Comparison of ENCODE assay signal across 11 mouse cellular contexts in the genomic region with DNA sequence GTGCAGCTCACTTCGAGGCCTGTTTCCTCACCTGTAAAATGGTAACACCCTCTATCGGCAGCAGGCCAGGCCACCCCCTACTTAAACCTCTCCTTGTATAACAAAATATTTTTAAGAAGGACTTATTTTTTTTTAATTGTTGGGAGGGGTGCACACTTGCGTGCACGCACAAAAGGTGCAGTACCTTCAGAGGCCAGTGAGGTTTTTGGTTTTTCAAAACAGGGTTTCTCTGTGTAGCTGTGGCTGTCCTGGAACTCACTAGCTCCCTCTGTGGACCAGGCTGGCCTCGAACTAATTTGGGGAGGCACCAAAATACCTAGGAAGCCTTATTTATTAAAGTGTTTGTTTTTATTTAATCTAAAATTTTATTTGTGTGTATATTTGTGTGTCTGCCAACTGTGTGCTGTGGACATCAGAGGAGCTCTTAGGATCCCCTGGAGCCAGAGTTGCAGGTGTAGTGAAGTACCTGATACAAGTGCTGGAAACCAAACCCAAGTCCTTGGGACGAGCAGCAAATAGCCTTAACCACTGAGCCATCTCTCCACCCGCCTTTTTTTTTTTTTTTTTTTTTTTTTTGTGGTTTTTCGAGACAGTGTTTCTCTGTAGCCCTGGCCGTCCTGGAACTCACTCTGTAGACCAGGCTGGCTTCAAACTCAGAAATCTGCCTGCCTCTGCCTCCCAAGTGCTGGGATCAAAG. TPM values are rescaled to one million over a fixed set of nuclear protein-coding genes. Genes with fewer than 3 reads are reported as not detected.
DNase-seq lines count a peak whose midpoint lies in the region; ATAC-seq lines count a peak whose summit lies in the region.
"Had no signal": no experiment of that assay in that cellular context is flagged by ENCODE, and none has a peak within 500 bp of the region (broad histone marks: within the 10 kb centered on the region; RNA-seq: fewer than 3 reads in every experiment).

No protein-coding gene starts in this region.

- 69% methylated on average over 9 of the region's 9 CpGs for WGBS in hindbrain, embryonic 11.5 days
- 70% methylated on average over 9 of the region's 9 CpGs for WGBS in hindbrain, embryonic 14.5 days
- WGBS in limb, embryonic 10.5 days: 80% methylated on average over 9 of the region's 9 CpGs
- 77% methylated on average over 9 of the region's 9 CpGs for WGBS in forebrain, embryonic 13.5 days

- no peak for ATAC-seq in hindbrain, embryonic 11.5 days (ENCODE audit: low FRiP score)
- ATAC-seq in hindbrain, embryonic 14.5 days (ENCODE audit: low FRiP score): no peak
- no peak for ATAC-seq in forebrain, embryonic 13.5 days

- no peak overlapping the region for H3K9ac ChIP-seq in hindbrain, embryonic 11.5 days (ENCODE audit: low read depth, low read length)
- H3K9ac ChIP-seq in hindbrain, embryonic 14.5 days: no peak overlapping the region
- no peak overlapping the region for H3K9ac ChIP-seq in forebrain, embryonic 13.5 days
- H3K9ac ChIP-seq: embryonic facial prominence, embryonic 13.5 days; hindbrain, embryonic 13.5 days had no signal

- no peaks in the 10 kb centered on the region for H3K4me1 ChIP-seq in hindbrain, embryonic 11.5 days (replicated peaks; ENCODE audit: control insufficient read depth, insufficient read depth, low read length)
- H3K4me1 ChIP-seq in hindbrain, embryonic 14.5 days (replicated peaks; ENCODE audit: control insufficient read depth, insufficient read depth, low read length): no peaks in the 10 kb centered on the region
- 0 out of 2 replicates have a peak, but pooled peaks cover 9% of the 10 kb centered on the region for H3K4me1 ChIP-seq in limb, embryonic 10.5 days
- no peaks in the 10 kb centered on the region for H3K4me1 ChIP-seq in forebrain, embryonic 13.5 days
- H3K4me1 ChIP-seq: embryonic facial prominence, embryonic 13.5 days; hindbrain, embryonic 13.5 days had no signal

- H3K4me2 ChIP-seq in hindbrain, embryonic 11.5 days (replicated peaks; ENCODE audit: low read depth, low read length): no peak overlapping the region
- H3K4me2 ChIP-seq in hindbrain, embryonic 14.5 days (replicated peaks): no peak overlapping the region
- no peak overlapping the region for H3K4me2 ChIP-seq in forebrain, embryonic 13.5 days
- H3K4me2 ChIP-seq: embryonic facial prominence, embryonic 13.5 days; hindbrain, embryonic 13.5 days had no signal

- no peaks in the 10 kb centered on the region for H3K27me3 ChIP-seq in hindbrain, embryonic 11.5 days (ENCODE audit: control insufficient read depth, insufficient read depth, low read length)
- no peaks in the 10 kb centered on the region for H3K27me3 ChIP-seq in hindbrain, embryonic 14.5 days (ENCODE audit: control insufficient read depth, insufficient read depth, low read length)
- no peaks in the 10 kb centered on the region for H3K27me3 ChIP-seq in limb, embryonic 10.5 days (ENCODE audit: low read depth, poor library complexity, severe bottlenecking)
- no peaks in the 10 kb centered on the region for H3K27me3 ChIP-seq in forebrain, embryonic 13.5 days
- H3K27me3 ChIP-seq: embryonic facial prominence, embryonic 13.5 days; hindbrain, embryonic 13.5 days had no signal

- H3K36me3 ChIP-seq in hindbrain, embryonic 11.5 days (ENCODE audit: control insufficient read depth, insufficient read depth, low read length): no peaks in the 10 kb centered on the region
- no peaks in the 10 kb centered on the region for H3K36me3 ChIP-seq in hindbrain, embryonic 14.5 days (replicated peaks; ENCODE audit: control insufficient read depth, insufficient read depth)
- no peaks in the 10 kb centered on the region for H3K36me3 ChIP-seq in limb, embryonic 10.5 days
- H3K36me3 ChIP-seq in forebrain, embryonic 13.5 days (ENCODE audit: poor library complexity, severe bottlenecking): no peaks in the 10 kb centered on the region
- H3K36me3 ChIP-seq: embryonic facial prominence, embryonic 13.5 days; hindbrain, embryonic 13.5 days had no signal

- no peak overlapping the region for H3K27ac ChIP-seq in hindbrain, embryonic 11.5 days (ENCODE audit: low read depth, low read length)
- H3K27ac ChIP-seq in hindbrain, embryonic 14.5 days: no peak overlapping the region
- peak overlapping the region; percentile 58 for H3K27ac ChIP-seq in limb, embryonic 10.5 days
- H3K27ac ChIP-seq in forebrain, embryonic 13.5 days: no peak overlapping the region
- H3K27ac ChIP-seq: embryonic facial prominence, embryonic 13.5 days; hindbrain, embryonic 13.5 days had no signal

- H3K9me3 ChIP-seq in hindbrain, embryonic 11.5 days (ENCODE audit: control insufficient read depth, low read length): no peaks in the 10 kb centered on the region
- 0 out of 2 replicates have a peak, but pooled peaks cover 3% of the 10 kb centered on the region for H3K9me3 ChIP-seq in hindbrain, embryonic 14.5 days (ENCODE audit: control insufficient read depth, low read length)
- H3K9me3 ChIP-seq in limb, embryonic 10.5 days (replicated peaks): no peaks in the 10 kb centered on the region
- H3K9me3 ChIP-seq in forebrain, embryonic 13.5 days (replicated peaks): no peaks in the 10 kb centered on the region
- H3K9me3 ChIP-seq: hindbrain, embryonic 13.5 days had no signal

- H3K4me3 ChIP-seq in hindbrain, embryonic 11.5 days (ENCODE audit: low read depth, low read length): no peak overlapping the region
- H3K4me3 ChIP-seq in hindbrain, embryonic 14.5 days (replicated peaks; ENCODE audit: low read length): no peak overlapping the region
- no peak overlapping the region for H3K4me3 ChIP-seq in limb, embryonic 10.5 days
- H3K4me3 ChIP-seq in forebrain, embryonic 13.5 days: no peak overlapping the region
- H3K4me3 ChIP-seq: embryonic facial prominence, embryonic 13.5 days; hindbrain, embryonic 13.5 days had no signal

- peak; percentile 22 for DNase-seq in hindbrain, embryonic 11.5 days (ENCODE audit: low spot score)
- DNase-seq in hindbrain, embryonic 14.5 days (ENCODE audit: low spot score): no peak
- peak; percentile 69 for DNase-seq in thymus, postnatal 4 days
- DNase-seq in thymus, postnatal 25 days: no peak
- no peak for DNase-seq in limb, embryonic 10.5 days (ENCODE audit: low spot score)
- DNase-seq in spleen, postnatal 36 days (ENCODE audit: low spot score in 2 of 2): no peak
- DNase-seq in adrenal gland, postnatal 25 days: no peak
- DNase-seq: right cerebral cortex, adult 18-20 months had no signal

RNA-seq across cellular contexts. Expression of a gene that starts 32.1 kb away (rescaled TPM):
- polyA plus RNA-seq in hindbrain, embryonic 11.5 days (2014; fragmentation: Nextera tagmentation; extraction: Ambion mirVana): 19.5 and 28.4 TPM in 2 replicates
- 39.2 and 42.9 TPM in 2 replicates for polyA plus RNA-seq in hindbrain, embryonic 14.5 days (2014; fragmentation: Nextera tagmentation; extraction: Ambion mirVana)
- 30.8 and 33.0 TPM in 2 replicates for polyA plus RNA-seq in limb, embryonic 10.5 days (2016; fragmentation: Nextera tagmentation; extraction: Ambion mirVana)
- total RNA-seq in adrenal gland, postnatal 25 days (2021): 16.4 and 28.0 TPM in 2 replicates
- 37.4 and 42.4 TPM in 2 replicates for polyA plus RNA-seq in forebrain, embryonic 13.5 days (2015; fragmentation: Nextera tagmentation; extraction: Ambion mirVana)

RNA-seq across cellular contexts. Expression of a gene that starts 33.1 kb away (rescaled TPM):
- 5.2 and 6.0 TPM in 2 replicates for polyA plus RNA-seq in hindbrain, embryonic 11.5 days (2014; fragmentation: Nextera tagmentation; extraction: Ambion mirVana)
- polyA plus RNA-seq in hindbrain, embryonic 14.5 days (2014; fragmentation: Nextera tagmentation; extraction: Ambion mirVana): 5.3 TPM in 2 replicates
- polyA plus RNA-seq in limb, embryonic 10.5 days (2016; fragmentation: Nextera tagmentation; extraction: Ambion mirVana): 5.9 and 7.3 TPM in 2 replicates
- total RNA-seq in adrenal gland, postnatal 25 days (2021): 5.5 and 5.6 TPM in 2 replicates
- 5.4 and 5.6 TPM in 2 replicates for polyA plus RNA-seq in forebrain, embryonic 13.5 days (2015; fragmentation: Nextera tagmentation; extraction: Ambion mirVana)

RNA-seq across cellular contexts. Expression of a gene that starts 51.8 kb away (rescaled TPM):
- polyA plus RNA-seq in hindbrain, embryonic 11.5 days (2014; fragmentation: Nextera tagmentation; extraction: Ambion mirVana): 9.0 and 9.2 TPM in 2 replicates
- 7.8 and 8.3 TPM in 2 replicates for polyA plus RNA-seq in hindbrain, embryonic 14.5 days (2014; fragmentation: Nextera tagmentation; extraction: Ambion mirVana)
- polyA plus RNA-seq in limb, embryonic 10.5 days (2016; fragmentation: Nextera tagmentation; extraction: Ambion mirVana): 12.0 and 14.0 TPM in 2 replicates
- total RNA-seq in adrenal gland, postnatal 25 days (2021): 32.3 and 35.5 TPM in 2 replicates
- 4.5 and 5.2 TPM in 2 replicates for polyA plus RNA-seq in forebrain, embryonic 13.5 days (2015; fragmentation: Nextera tagmentation; extraction: Ambion mirVana)

Comparison
In these comparisons a context has a peak if more than half of its experiments do, and no peak if none do; other contexts are left out.
1. DNase-seq: peak in hindbrain, embryonic 11.5 days (single experiment) and thymus, postnatal 4 days (single experiment); none in hindbrain, embryonic 14.5 days (single experiment), thymus, postnatal 25 days (single experiment), limb, embryonic 10.5 days (single experiment), spleen, postnatal 36 days (0 of 2) and adrenal gland, postnatal 25 days (single experiment).